8 mouse cellular contexts compared by ENCODE assay signal in genomic region chr12:7977466-7978189, GRCm38 (mm10). TPM values are rescaled to one million over a fixed set of nuclear protein-coding genes. Genes with fewer than 3 reads are reported as not detected.
A peak's percentile ranks its signal among the peaks of the same experiment; 100 is the strongest.
DNase-seq lines count a peak whose midpoint lies in the region; ATAC-seq lines count a peak whose summit lies in the region.
"Had no signal": no experiment of that assay in that cellular context is flagged by ENCODE, and none has a peak within 500 bp of the region (broad histone marks: within the 10 kb centered on the region; RNA-seq: fewer than 3 reads in every experiment).

Gene Apob, plus strand, starts transcription at chr12:7977648.

- ATAC-seq in intestine, embryonic 15.5 days = peak; percentile 88
- ATAC-seq in granulocyte monocyte progenitor cell, adult 5-6 weeks (replicated peaks; ENCODE audit: poor library complexity, severe bottlenecking) = no peak

- no peaks in the 10 kb centered on the region for H3K9me3 ChIP-seq in intestine, embryonic 15.5 days
- no peaks in the 10 kb centered on the region for H3K9me3 ChIP-seq in midbrain, embryonic 10.5 days (replicated peaks)
- H3K9me3 ChIP-seq: limb, embryonic 15.5 days had no signal

- peak within 1 kb of the TSS; percentile 39 for H3K4me2 ChIP-seq in intestine, embryonic 15.5 days (replicated peaks)
- H3K4me2 ChIP-seq: limb, embryonic 15.5 days had no signal

- peak; percentile 6 for DNase-seq in thymus, postnatal 4 days
- no peak for DNase-seq in thymus, adult 18-20 months
- DNase-seq in midbrain, embryonic 10.5 days (ENCODE audit: low spot score) = peak; percentile 14
- no peak for DNase-seq in right cerebral cortex, postnatal 36 days (ENCODE audit: low spot score in 2 of 2)
- no peak for DNase-seq in lung, adult 18-20 months

- 55% methylated on average over 20 of the region's 20 CpGs for WGBS in intestine, embryonic 15.5 days
- 81% methylated on average over 20 of the region's 20 CpGs for WGBS in midbrain, embryonic 10.5 days

- peak within 1 kb of the TSS; percentile 42 for H3K4me3 ChIP-seq in intestine, embryonic 15.5 days (replicated peaks)
- H3K4me3 ChIP-seq in midbrain, embryonic 10.5 days = no peak within 1 kb of the TSS; the same call in 1 of the 2 replicates
- H3K4me3 ChIP-seq: limb, embryonic 15.5 days had no signal

- H3K27me3 ChIP-seq in intestine, embryonic 15.5 days (replicated peaks) = no peaks in the 10 kb centered on the region
- no peaks in the 10 kb centered on the region for H3K27me3 ChIP-seq in midbrain, embryonic 10.5 days (ENCODE audit: low read depth, poor library complexity, severe bottlenecking)

- H3K36me3 ChIP-seq in intestine, embryonic 15.5 days = no peaks in the 10 kb centered on the region
- H3K36me3 ChIP-seq in midbrain, embryonic 10.5 days = no peaks in the 10 kb centered on the region
- H3K36me3 ChIP-seq: limb, embryonic 15.5 days had no signal

- 0 out of 2 replicates have a peak, but pooled peaks cover 3% of the 10 kb centered on the region for H3K4me1 ChIP-seq in intestine, embryonic 15.5 days (replicated peaks)
- peaks cover 14% of the 10 kb centered on the region; the same call in 1 of the 2 replicates for H3K4me1 ChIP-seq in midbrain, embryonic 10.5 days
- H3K4me1 ChIP-seq: limb, embryonic 15.5 days had no signal

- H3K9ac ChIP-seq in intestine, embryonic 15.5 days = peak within 1 kb of the TSS; percentile 56
- H3K9ac ChIP-seq: limb, embryonic 15.5 days had no signal

- H3K27ac ChIP-seq in intestine, embryonic 15.5 days = peak within 1 kb of the TSS; percentile 77
- H3K27ac ChIP-seq in midbrain, embryonic 10.5 days (replicated peaks) = peak within 1 kb of the TSS; percentile 59
- H3K27ac ChIP-seq: limb, embryonic 15.5 days had no signal

RNA-seq across cellular contexts. Expression of gene Apob, which starts in this region (rescaled TPM):
- 54.4 and 55.7 TPM in 2 replicates for polyA plus RNA-seq in intestine, embryonic 15.5 days (2015; fragmentation: Nextera tagmentation; extraction: Ambion mirVana)
- 0.07 TPM in 1 of 2 replicates, not detected in the other for polyA plus RNA-seq in midbrain, embryonic 10.5 days (2016; fragmentation: Nextera tagmentation; extraction: Ambion mirVana)
- total RNA-seq in granulocyte monocyte progenitor cell, adult 5-6 weeks (2014; fragmentation: Nextera tagmentation) = not detected in 2 replicates
- total RNA-seq in granulocyte monocyte progenitor cell, adult 5-6 weeks (2017) = not detected in 2 replicates

Comparison
In these comparisons a context has a peak if more than half of its experiments do, and no peak if none do; other contexts are left out.
1. RNA of gene Apob (polyA plus RNA-seq): 54.4 to 55.7 TPM in intestine, embryonic 15.5 days; 0.07 TPM in midbrain, embryonic 10.5 days; every median in the first group is over 10 times any median in the second.
2. Peak in DNase-seq and H3K27ac ChIP-seq in midbrain, embryonic 10.5 days; RNA of the gene not detected or under 1 TPM.